Mouse (Mus musculus) stomach, postnatal 0 days (tissue): ENCODE data around the gene Nfia. TPM values are rescaled to one million over a fixed set of nuclear protein-coding genes. Genes with fewer than 3 reads are reported as not detected.
A peak's percentile ranks its signal among the peaks of the same experiment; 100 is the strongest.

ENCODE experiments used
- ATAC-seq: fragments of 200-750 bp; cut with Nextera tagmentation; 2 replicates; pipeline ENCODE4 v1.8.0; 2017; ENCODE audit not compliant: low FRiP score, low TSS enrichment
- DNase-seq: peaks from one replicate; pipeline ENCODE4 v3.0.0-alpha.2; 2016; ENCODE audit warnings: low spot score
- H3K27ac ChIP-seq: fragments of 300-500 bp; sonication (generic); replicated peaks from 2 replicates; pipeline ENCODE4 v1.5.1; 2014; ENCODE audit warnings: mild to moderate bottlenecking, control low read depth
- H3K27me3 ChIP-seq: fragments of 300-500 bp; sonication (generic); 2 replicates; pipeline ENCODE4 v1.6.1; 2014; ENCODE audit warnings: low read length; ENCODE audit not compliant: control insufficient read depth, insufficient read depth
- H3K36me3 ChIP-seq: fragments of 300-500 bp; sonication (generic); 2 replicates; pipeline ENCODE4 v1.6.1; 2014; ENCODE audit warnings: low read length, mixed read lengths; ENCODE audit not compliant: control insufficient read depth, insufficient read depth
- H3K4me1 ChIP-seq: fragments of 300-500 bp; sonication (generic); replicated peaks from 2 replicates; pipeline ENCODE4 v1.6.1; 2014; ENCODE audit warnings: antibody characterized with exemption; ENCODE audit not compliant: control insufficient read depth, insufficient read depth
- H3K4me2 ChIP-seq: fragments of 300-500 bp; sonication (generic); replicated peaks from 2 replicates; pipeline ENCODE4 v1.6.1; 2014; ENCODE audit warnings: low read depth, mild to moderate bottlenecking, control low read depth, moderate library complexity
- H3K4me3 ChIP-seq: fragments of 300-500 bp; sonication (generic); 2 replicates; pipeline ENCODE4 v1.5.1; 2014; ENCODE audit warnings: low read depth, low read length, control low read depth
- H3K9ac ChIP-seq: fragments of 300-500 bp; sonication (generic); 2 replicates; pipeline ENCODE4 v1.6.1; 2014; ENCODE audit warnings: mild to moderate bottlenecking, low read length, control low read depth, mixed read lengths
- H3K9me3 ChIP-seq: fragments of 300-500 bp; sonication (generic); 2 replicates; pipeline ENCODE4 v1.6.1; 2016; ENCODE audit warnings: low read length; ENCODE audit not compliant: control insufficient read depth
- CTCF ChIP-seq: IDR thresholded peaks from 2 replicates; pipeline ENCODE4 v1.5.1; 2016; ENCODE audit warnings: antibody characterized with exemption, low read depth, mild to moderate bottlenecking, moderate library complexity
- EP300 ChIP-seq: optimal IDR thresholded peaks from 2 replicates; pipeline ENCODE3; 2016; ENCODE audit warnings: antibody characterized with exemption
- WGBS: fragments of 180-500 bp; shearing (Covaris S2); extraction: QIAGEN DNeasy Blood & Tissue Kit; methylation state at CpG from one replicate; pipeline ENCODE4 v1.1.7; 2014; 5-methylcytosine and 5-hydroxymethylcytosine counted together
- polyA plus RNA-seq: library from polyadenylated mRNA; unstranded; fragments of >200 nt; fragmentation: Nextera tagmentation; extraction: Ambion mirVana; gene quantifications from 2 replicates; pipeline ENCODE4 v1.2.1, GENCODE M21; 2015

Gene Nfia
- polyA plus RNA-seq, 1 experiment from 2014 or later, result 26.0 TPM

DNA sequence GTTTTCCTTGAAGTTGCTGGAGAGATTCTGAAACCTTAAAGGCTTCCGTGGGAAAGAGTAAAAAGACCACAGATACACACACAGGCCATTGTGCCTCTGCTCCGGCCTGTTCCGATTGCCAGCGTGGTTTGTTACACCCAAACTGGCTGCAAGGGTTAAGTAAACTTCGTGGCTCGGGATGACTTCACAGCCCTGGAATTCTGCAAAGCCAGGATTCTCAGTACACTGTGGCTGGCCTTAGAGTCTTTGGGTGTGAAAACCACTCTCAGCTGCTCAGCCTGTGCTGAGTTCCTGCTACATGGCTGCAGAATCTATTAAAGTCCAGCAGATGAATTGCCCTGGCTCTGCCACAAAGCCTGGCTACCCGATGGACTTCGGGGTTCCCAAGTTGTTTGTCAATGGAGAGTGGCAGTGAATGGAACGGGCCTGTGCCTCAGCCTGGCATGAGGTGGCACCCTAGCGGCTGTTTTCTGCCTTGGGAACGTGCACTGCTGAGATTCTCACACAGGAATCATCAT lies 231.6 kb downstream of the Nfia start:
- peak; percentile 76 for TF ChIP-seq CTCF
- TF ChIP-seq EP300, result peak; percentile 72
- peaks cover 11% of the 10 kb centered on the region; the same call in 1 of the 2 replicates for H3K4me1 ChIP-seq
- ATAC-seq, result peak; percentile 94
- H3K9me3 ChIP-seq, result no peaks in the 10 kb centered on the region
- peak; percentile 72 for DNase-seq
- peak overlapping the region; percentile 43 for H3K9ac ChIP-seq
- WGBS, result 4% methylated on average over 11 of the region's 11 CpGs
- peak overlapping the region; percentile 91 for H3K27ac ChIP-seq
- 0 out of 2 replicates have a peak, but pooled peaks cover 3% of the 10 kb centered on the region for H3K36me3 ChIP-seq
- H3K4me3 ChIP-seq, result no peak overlapping the region
- H3K4me2 ChIP-seq, result peak overlapping the region; percentile 24
- H3K27me3 ChIP-seq, result no peaks in the 10 kb centered on the region

DNA sequence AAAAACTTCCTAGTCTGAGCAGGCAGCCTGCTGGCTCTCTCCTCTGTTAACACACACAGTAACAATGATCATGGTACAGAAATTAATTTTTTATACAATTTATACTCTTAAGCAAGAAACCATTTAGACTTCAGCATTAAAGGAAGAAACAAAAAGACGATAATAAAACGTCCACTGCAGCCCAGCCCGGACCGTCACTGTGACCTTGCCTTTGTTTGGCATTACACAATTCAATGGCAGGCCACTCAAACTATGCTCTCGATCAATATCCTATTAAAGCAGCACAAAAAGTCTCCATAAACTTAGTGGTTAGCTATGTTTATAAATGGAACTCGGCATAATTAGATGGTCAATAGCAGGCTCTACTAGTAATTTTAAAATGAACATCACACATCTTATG lies 232.5 kb downstream of the Nfia start:
- DNase-seq, result no peak
- H3K27me3 ChIP-seq, result no peaks in the 10 kb centered on the region
- H3K9me3 ChIP-seq, result no peaks in the 10 kb centered on the region
- no peak for ATAC-seq
- WGBS, result 60% methylated on average over 6 of the region's 6 CpGs
- 0 out of 2 replicates have a peak, but pooled peaks cover 3% of the 10 kb centered on the region for H3K36me3 ChIP-seq
- H3K27ac ChIP-seq, result peak overlapping the region; percentile 91
- H3K9ac ChIP-seq, result no peak overlapping the region
- H3K4me2 ChIP-seq, result no peak overlapping the region
- H3K4me1 ChIP-seq, result peaks cover 11% of the 10 kb centered on the region; the same call in 1 of the 2 replicates
- H3K4me3 ChIP-seq, result no peak overlapping the region
- TF ChIP-seq EP300 (no peak), CTCF (no peak)

DNA sequence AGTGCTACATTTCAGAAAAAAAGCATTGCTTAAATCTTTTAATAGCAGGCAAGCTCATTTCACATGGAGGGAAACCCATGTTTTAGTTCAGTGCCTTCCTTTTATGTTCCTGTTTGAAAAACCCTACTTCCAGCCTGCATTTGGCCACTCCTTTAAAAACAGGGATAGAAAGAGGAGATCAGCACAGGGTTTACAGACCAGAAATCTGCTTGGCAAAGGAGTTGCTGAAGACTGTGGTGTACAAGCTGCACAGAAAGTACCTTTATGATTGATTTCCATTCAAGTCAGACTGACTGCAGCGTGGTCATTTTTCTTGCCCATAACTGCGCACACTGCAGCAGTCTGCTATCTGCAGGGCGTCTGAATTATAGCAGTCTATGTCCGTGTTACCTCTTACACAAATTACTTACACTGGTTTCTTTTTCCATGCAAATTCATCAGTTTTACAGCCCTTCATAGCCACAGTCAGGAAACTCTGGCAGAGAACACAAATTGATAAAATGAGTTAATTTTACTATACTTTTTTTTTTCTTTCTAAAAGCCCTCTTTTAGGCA lies 236.4 kb downstream of the Nfia start:
- Histone ChIP-seq H3K4me1 (peaks cover 5% of the 10 kb centered on the region; the same call in 1 of the 2 replicates), H3K27me3 (no peaks in the 10 kb centered on the region), H3K4me3 (no peak overlapping the region), H3K27ac (no peak overlapping the region; the same call in 1 of the 2 replicates), H3K4me2 (no peak overlapping the region), H3K36me3 (no peaks in the 10 kb centered on the region), H3K9ac (no peak overlapping the region), H3K9me3 (no peaks in the 10 kb centered on the region)
- ATAC-seq, result no peak
- no peak for DNase-seq
- 51% methylated on average over 4 of the region's 4 CpGs for WGBS
- TF ChIP-seq EP300 (no peak), CTCF (no peak)

DNA sequence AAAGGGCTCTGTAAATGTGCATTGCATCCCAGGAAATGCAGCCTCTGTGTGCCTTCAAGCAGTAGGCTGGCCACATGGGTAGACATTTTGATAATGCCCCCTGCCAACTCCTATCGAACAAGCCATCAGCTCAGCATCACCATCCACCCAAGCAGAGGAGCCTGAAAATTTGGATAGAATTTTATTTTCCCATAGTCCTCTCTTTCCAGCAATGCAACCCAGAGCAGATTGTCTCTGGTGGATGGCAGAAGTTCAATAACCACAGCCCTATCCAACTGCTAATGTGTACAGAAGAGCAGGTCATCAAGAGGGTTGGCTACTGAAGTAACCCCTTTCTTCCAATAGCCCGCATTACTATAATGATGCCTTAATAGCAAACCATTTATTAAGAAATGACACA lies 237.4 kb downstream of the Nfia start:
- Histone ChIP-seq H3K27me3 (no peaks in the 10 kb centered on the region), H3K27ac (no peak overlapping the region), H3K4me2 (no peak overlapping the region), H3K36me3 (no peaks in the 10 kb centered on the region), H3K4me1 (no peaks in the 10 kb centered on the region; the same call in 1 of the 2 replicates), H3K4me3 (no peak overlapping the region), H3K9me3 (no peaks in the 10 kb centered on the region), H3K9ac (no peak overlapping the region)
- DNase-seq (no peak), ATAC-seq (no peak)
- WGBS, result 66% methylated on average over 2 of the region's 2 CpGs
- TF ChIP-seq CTCF (no peak), EP300 (no peak)

DNA sequence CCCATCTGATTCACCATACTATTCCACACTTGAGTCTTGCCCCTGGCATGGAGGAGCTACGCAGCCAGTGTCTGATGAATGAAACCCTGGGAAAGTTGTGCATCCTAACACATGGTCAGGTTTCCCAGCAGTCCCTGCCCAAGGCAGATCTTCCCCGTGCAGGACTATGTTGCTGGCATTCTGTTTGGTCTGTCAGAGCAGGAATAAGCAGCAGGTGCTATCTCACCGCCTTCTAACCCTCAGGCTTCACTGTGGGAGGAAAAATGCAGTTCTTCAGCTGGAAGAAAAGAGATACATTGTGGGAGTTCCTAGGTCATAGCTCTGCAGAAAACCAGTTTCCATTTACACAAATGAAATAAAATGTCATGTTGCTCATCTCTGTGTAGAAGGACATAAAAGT lies 247.3 kb downstream of the Nfia start:
- no peak for DNase-seq

DNA sequence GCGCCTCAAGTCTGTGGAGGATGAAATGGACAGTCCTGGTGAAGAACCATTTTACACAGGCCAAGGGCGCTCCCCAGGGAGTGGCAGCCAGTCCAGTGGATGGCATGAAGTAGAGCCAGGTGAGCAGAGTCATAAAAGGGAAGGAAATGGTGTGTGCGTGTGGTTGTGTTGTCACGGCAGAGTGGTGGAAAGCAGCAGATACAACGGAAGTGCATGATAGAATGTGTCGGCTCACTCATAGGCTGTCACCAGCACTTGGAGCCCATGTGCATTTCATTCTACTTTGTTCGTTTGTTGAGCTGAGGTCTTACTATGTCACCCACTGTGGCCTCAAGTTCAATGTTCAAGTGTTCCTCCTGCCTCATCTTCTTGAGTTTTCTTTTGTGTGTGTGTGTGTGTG lies 248.3 kb downstream of the Nfia start:
- no peak overlapping the region for H3K27ac ChIP-seq

More for the DNA sequence above, 247.3 kb downstream of the Nfia start:
- 90% methylated on average over 3 of the region's 3 CpGs for WGBS
- Histone ChIP-seq H3K4me3 (no peak overlapping the region), H3K4me1 (no peaks in the 10 kb centered on the region), H3K27ac (no peak overlapping the region), H3K36me3 (no peaks in the 10 kb centered on the region), H3K9ac (no peak overlapping the region), H3K4me2 (no peak overlapping the region), H3K9me3 (no peaks in the 10 kb centered on the region), H3K27me3 (no peaks in the 10 kb centered on the region)
- ATAC-seq, result no peak
- TF ChIP-seq EP300 (no peak), CTCF (no peak)

More for the DNA sequence above, 248.3 kb downstream of the Nfia start:
- Histone ChIP-seq H3K4me3 (no peak overlapping the region), H3K27me3 (no peaks in the 10 kb centered on the region), H3K9me3 (no peaks in the 10 kb centered on the region), H3K4me2 (no peak overlapping the region), H3K4me1 (no peaks in the 10 kb centered on the region), H3K36me3 (no peaks in the 10 kb centered on the region), H3K9ac (no peak overlapping the region)
- DNase-seq (no peak), ATAC-seq (no peak)
- no peak for TF ChIP-seq EP300
- TF ChIP-seq CTCF, result no peak
- WGBS, result 93% methylated on average over 7 of the region's 7 CpGs
